Mouse (Mus musculus) ES-E14 (cell line): Measurements from ENCODE around the gene Ift172.

Experiments used
- MAFK ChIP-seq: IDR thresholded peaks from 2 replicates; pipeline ENCODE4 v1.6.1; 2014; ENCODE audit warnings: mild to moderate bottlenecking, low read depth, low read length, inconsistent platforms; ENCODE audit not compliant: insufficient read depth
- ZNF384 ChIP-seq: IDR thresholded peaks from 2 replicates; pipeline ENCODE4 v1.6.1; 2012; ENCODE audit warnings: low read depth, low read length, inconsistent platforms

GRCm38 (mm10) chr5:31255971-31256370 is 34.9 kb downstream of the Ift172 start:
- TF ChIP-seq MAFK: no peak
- TF ChIP-seq ZNF384: no peak
